Mouse (Mus musculus) heart, embryonic 14.5 days (tissue): ENCODE data around the gene Tchp. TPM values are rescaled to one million over a fixed set of nuclear protein-coding genes. Genes with fewer than 3 reads are reported as not detected.
A peak's percentile ranks its signal among the peaks of the same experiment; 100 is the strongest.

ENCODE experiments used
- ATAC-seq: fragments of 200-750 bp; cut with Nextera tagmentation; 2 replicates; pipeline ENCODE4 v1.8.0; 2017; ENCODE audit warnings: low read depth, moderate TSS enrichment; ENCODE audit not compliant: insufficient number of reproducible peaks, insufficient read depth, low FRiP score
- H3K27ac ChIP-seq, 2 experiments: fragments of 200-500 bp in 1 of 2; fragments of 300-500 bp in 1 of 2; sonication (generic) in 1 of 2; replicated peaks in 1 of 2; 2 replicates each; pipeline ENCODE4 v1.5.1; 2012 to 2014; ENCODE audit warnings: low read depth in 2 of 2, low read length in 2 of 2, control low read depth in 1 of 2, mild to moderate bottlenecking in 1 of 2, mixed read lengths in 1 of 2; ENCODE audit not compliant: control insufficient read depth in 1 of 2, insufficient read depth in 1 of 2
- H3K27me3 ChIP-seq: fragments of 300-500 bp; sonication (generic); 2 replicates; pipeline ENCODE4 v1.6.1; 2014; ENCODE audit warnings: mild to moderate bottlenecking, low read length, control low read depth; ENCODE audit not compliant: control insufficient read depth, insufficient read depth
- H3K36me3 ChIP-seq: fragments of 300-500 bp; sonication (generic); 2 replicates; pipeline ENCODE4 v1.6.1; 2014; ENCODE audit warnings: mild to moderate bottlenecking, control low read depth, low read length, mixed read lengths; ENCODE audit not compliant: control insufficient read depth, insufficient read depth
- H3K4me1 ChIP-seq, 2 experiments: fragments of 200-500 bp in 1 of 2; fragments of 300-500 bp in 1 of 2; sonication (generic) in 1 of 2; 2 replicates each; pipeline ENCODE4 v1.6.1; 2012 to 2014; ENCODE audit warnings: low read length in 2 of 2, control low read depth in 1 of 2, mixed read lengths in 1 of 2; ENCODE audit not compliant: control insufficient read depth in 2 of 2, insufficient read depth in 2 of 2
- H3K4me2 ChIP-seq: fragments of 300-500 bp; sonication (generic); 2 replicates; pipeline ENCODE4 v1.6.1; 2014; ENCODE audit warnings: mild to moderate bottlenecking, low read length
- H3K4me3 ChIP-seq, 2 experiments: fragments of 200-500 bp in 1 of 2; fragments of 300-500 bp in 1 of 2; sonication (generic) in 1 of 2; 2 replicates each; pipeline ENCODE4 v1.5.1; 2012 to 2014; ENCODE audit warnings: low read length in 2 of 2, mild to moderate bottlenecking in 2 of 2, control low read depth in 1 of 2, low read depth in 1 of 2, moderate library complexity in 1 of 2; ENCODE audit not compliant: control insufficient read depth in 1 of 2, insufficient read depth in 1 of 2
- H3K9ac ChIP-seq: fragments of 300-500 bp; sonication (generic); 2 replicates; pipeline ENCODE4 v1.6.1; 2014; ENCODE audit warnings: mild to moderate bottlenecking, low read length
- H3K9me3 ChIP-seq: fragments of 300-500 bp; sonication (generic); 2 replicates; pipeline ENCODE4 v1.6.1; 2016; ENCODE audit warnings: low read length, control low read depth; ENCODE audit not compliant: control insufficient read depth
- WGBS: fragments of 180-500 bp; shearing (Covaris S2); extraction: QIAGEN DNeasy Blood & Tissue Kit; methylation state at CpG from one replicate; pipeline ENCODE4 v1.1.7; 2014; 5-methylcytosine and 5-hydroxymethylcytosine counted together
- polyA plus RNA-seq: library from polyadenylated mRNA; unstranded; fragments of >200 nt; fragmentation: Nextera tagmentation; extraction: Ambion mirVana; gene quantifications from 2 replicates; pipeline ENCODE4 v1.2.1, GENCODE M21; 2014

Gene Tchp
- polyA plus RNA-seq, 1 experiment from 2014 or later, result 6.8 TPM

DNA sequence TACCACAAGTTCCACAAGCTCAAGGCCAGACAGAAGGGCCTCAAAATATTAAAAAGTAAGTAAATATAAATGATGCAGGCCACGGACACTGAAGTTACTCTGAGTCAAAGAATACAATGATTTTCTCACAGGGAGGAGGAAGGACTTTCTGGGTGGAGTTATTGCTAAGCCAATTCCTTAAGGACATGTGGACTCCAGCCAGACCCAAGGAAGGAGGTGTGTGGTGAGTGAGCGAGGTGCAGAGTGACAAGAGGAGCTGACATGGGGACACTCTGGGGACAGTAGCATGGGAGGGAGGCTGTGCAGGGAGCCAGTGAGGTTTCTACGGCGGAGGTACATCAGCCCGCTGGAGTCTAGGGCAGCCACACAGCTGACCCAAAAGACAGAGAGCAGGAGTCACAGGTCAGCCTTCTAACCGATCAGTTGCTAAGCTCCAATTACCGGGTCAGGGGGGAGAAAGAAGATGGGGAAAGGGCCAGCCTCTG, 20.8 kb upstream of the Tchp start:
- Histone ChIP-seq H3K27ac (no peak overlapping the region), H3K9ac (no peak overlapping the region), H3K4me1 (peaks cover 11 to 15% of the 10 kb centered on the region in 2 experiments), H3K4me3 (no peak overlapping the region), H3K36me3 (no peaks in the 10 kb centered on the region), H3K27me3 (no peaks in the 10 kb centered on the region), H3K4me2 (no peak overlapping the region), H3K9me3 (no peaks in the 10 kb centered on the region)
- no peak for ATAC-seq
- 54% methylated on average over 7 of the region's 7 CpGs for WGBS

DNA sequence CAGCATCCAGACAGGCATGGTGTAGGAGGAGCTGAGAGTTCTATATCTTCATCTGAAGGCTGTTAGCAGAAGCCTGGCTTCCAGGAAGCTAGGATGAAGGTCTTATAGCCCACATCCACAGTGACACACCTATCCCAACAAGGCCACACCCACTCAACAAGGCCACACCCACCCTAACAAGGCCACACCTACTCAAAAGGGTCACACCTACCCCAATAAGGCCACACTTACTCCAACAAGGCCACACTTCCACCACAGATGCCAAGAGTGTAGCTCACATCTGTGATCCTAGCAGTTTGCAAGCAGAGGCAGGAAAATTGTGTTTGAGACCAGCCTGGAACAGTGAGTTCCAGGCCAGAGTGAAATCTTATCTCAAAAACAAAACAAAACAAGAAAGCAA, 19.7 kb upstream of the Tchp start:
- Histone ChIP-seq H3K9ac (no peak overlapping the region), H3K4me3 (no peak overlapping the region), H3K27ac (no peak overlapping the region), H3K9me3 (no peaks in the 10 kb centered on the region), H3K36me3 (no peaks in the 10 kb centered on the region), H3K4me1 (peaks cover 9 to 15% of the 10 kb centered on the region in 2 experiments), H3K4me2 (no peak overlapping the region), H3K27me3 (peaks cover 3% of the 10 kb centered on the region)
- no peak for ATAC-seq

DNA sequence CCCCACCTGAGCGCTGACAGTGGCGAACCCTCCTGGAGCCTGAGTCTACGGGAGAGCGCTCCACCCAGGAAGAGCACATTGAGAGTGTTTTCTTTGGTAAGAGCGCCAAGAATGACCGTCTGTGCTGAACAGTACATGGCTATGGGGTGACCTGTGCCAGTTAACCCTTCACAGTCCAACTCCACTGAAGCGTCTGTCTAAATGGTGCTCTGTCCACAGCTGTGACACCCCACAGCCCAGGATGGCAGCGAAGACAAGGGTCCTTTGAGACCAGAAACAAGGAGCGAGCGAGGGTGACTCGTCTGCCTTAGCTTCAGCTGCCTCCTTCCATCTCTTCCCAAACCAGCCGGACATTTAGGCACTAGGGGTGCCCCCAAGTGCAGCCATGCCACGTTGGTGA, 18.9 kb upstream of the Tchp start:
- H3K4me2 ChIP-seq, result no peak overlapping the region
- H3K36me3 ChIP-seq, result no peaks in the 10 kb centered on the region
- no peaks in the 10 kb centered on the region for H3K9me3 ChIP-seq
- 82% methylated on average over 13 of the region's 13 CpGs for WGBS
- H3K9ac ChIP-seq, result no peak overlapping the region
- H3K27ac ChIP-seq, result no peak overlapping the region
- H3K27me3 ChIP-seq, result peaks cover 3% of the 10 kb centered on the region
- peaks cover 9 to 15% of the 10 kb centered on the region in 2 experiments for H3K4me1 ChIP-seq
- H3K4me3 ChIP-seq, result no peak overlapping the region
- ATAC-seq, result no peak

DNA sequence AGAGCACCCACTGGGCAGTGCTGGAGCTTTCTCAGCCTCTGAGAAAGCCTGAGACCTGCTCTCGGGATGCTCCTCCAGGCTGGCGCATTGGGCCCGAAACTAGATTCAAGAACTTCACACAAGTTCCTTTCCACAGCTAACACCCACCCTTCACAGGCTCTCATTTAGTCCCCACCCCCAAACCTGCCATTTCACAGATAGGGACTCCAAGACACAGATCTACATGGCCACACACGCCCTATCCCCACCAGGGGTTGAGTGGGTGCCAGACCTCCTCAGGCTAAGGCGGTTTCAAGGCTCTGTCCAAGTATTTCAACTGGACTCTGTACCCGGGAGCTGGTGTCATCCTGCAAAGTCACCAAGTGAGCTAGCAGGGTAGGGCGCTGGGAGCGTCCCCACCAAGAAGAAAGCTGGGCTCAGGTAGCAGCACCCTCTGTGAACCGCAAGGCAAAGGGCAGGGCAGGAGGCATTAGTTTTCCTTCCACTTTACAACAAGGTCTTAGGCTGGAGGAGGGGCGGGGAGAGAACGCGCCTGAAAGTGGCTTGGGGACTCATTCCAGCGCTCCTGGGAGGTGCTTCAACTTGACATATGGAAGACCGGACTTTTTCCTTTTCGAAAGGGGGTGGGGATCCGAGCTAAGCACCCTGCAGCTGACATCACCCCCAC, 17.7 kb upstream of the Tchp start:
- whole genome bisulfite sequencing, result 16% methylated on average over 16 of the region's 16 CpGs
- Histone ChIP-seq H3K36me3 (no peaks in the 10 kb centered on the region), H3K4me1 (peaks cover 9 to 15% of the 10 kb centered on the region in 2 experiments), H3K4me3 (peak overlapping the region; percentile 70 to 88), H3K27ac (no peak overlapping the region), H3K9ac (peak overlapping the region; percentile 82), H3K4me2 (peak overlapping the region; percentile 93), H3K9me3 (no peaks in the 10 kb centered on the region), H3K27me3 (peaks cover 8% of the 10 kb centered on the region)
- ATAC-seq, result no peak

- Histone ChIP-seq H3K36me3 (no peaks in the 10 kb centered on the region), H3K4me2 (peak within 1 kb of the TSS; percentile 93), H3K27me3 (peaks cover 8% of the 10 kb centered on the region), H3K4me3 (peak within 1 kb of the TSS; percentile 70 to 88), H3K4me1 (peaks cover 9 to 15% of the 10 kb centered on the region in 2 experiments), H3K27ac (0 out of 4 replicates have a peak within 1 kb of the TSS, but pooled peaks of 1 of the 2 experiments have one; percentile 4), H3K9me3 (no peaks in the 10 kb centered on the region), H3K9ac (peak within 1 kb of the TSS; percentile 82)
- 3% methylated on average over 67 of the region's 75 CpGs for WGBS
- ATAC-seq, result peak; percentile 93
These were observed 16.7 kb upstream of the Tchp start, which contains the start of gene Gltp for GRCm38 (mm10) chr5:114690633-114691567. Gene Gltp (minus strand): TSS chr5:114690984.

DNA sequence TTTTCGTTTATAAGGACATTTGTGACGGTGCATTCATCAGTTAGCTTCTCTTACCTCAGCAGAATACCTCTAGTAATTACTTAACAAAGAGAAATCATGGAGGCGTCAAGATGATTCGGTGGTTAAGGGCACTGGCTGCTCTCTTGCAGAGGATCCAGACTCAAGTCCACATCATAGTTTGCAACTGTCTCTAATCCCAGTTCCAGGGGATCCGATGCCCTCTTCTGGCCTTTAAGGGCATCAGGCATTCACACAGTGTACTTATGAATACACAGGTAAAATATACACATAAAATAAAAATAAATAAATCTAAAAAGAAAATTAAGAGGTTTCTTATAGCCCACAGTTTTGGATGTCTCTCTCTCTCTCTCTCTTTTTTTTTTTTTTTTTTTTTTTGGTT, 11.8 kb upstream of the Tchp start:
- H3K9ac ChIP-seq, result no peak overlapping the region
- WGBS, result 63% methylated on average over 5 of the region's 5 CpGs
- H3K4me2 ChIP-seq, result no peak overlapping the region
- no peaks in the 10 kb centered on the region for H3K36me3 ChIP-seq
- H3K27me3 ChIP-seq, result peaks cover 8% of the 10 kb centered on the region
- peaks cover 3 to 4% of the 10 kb centered on the region in 2 experiments; a peak in 2 of 4 replicates for H3K4me1 ChIP-seq
- H3K4me3 ChIP-seq, result no peak overlapping the region
- no peaks in the 10 kb centered on the region for H3K9me3 ChIP-seq
- ATAC-seq, result no peak
- H3K27ac ChIP-seq, result no peak overlapping the region

DNA sequence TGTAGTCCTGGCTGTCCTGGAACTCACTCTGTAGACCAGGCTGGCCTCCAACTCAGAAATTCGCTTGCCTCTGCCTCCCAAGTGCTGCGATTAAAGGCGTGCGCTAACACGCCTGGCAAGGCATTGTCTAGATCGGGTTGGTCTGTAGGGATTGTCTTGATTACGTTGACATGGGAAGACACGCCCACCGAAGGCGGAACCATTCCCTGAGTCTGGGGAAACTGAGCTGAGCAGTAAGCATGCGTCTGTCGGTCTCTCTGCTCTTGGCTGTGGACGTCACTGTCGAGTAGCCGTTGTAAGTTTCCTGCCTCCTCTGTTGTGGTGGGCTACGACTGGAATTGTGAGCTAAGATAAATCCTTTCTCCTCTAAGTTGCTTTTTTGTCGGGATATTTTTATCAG, 10.6 kb upstream of the Tchp start:
- Histone ChIP-seq H3K4me3 (no peak overlapping the region), H3K4me1 (no peaks in the 10 kb centered on the region), H3K9me3 (no peaks in the 10 kb centered on the region), H3K4me2 (no peak overlapping the region), H3K9ac (no peak overlapping the region), H3K27me3 (peaks cover 8% of the 10 kb centered on the region), H3K27ac (no peak overlapping the region), H3K36me3 (no peaks in the 10 kb centered on the region)
- no peak for ATAC-seq
- 77% methylated on average over 17 of the region's 17 CpGs for WGBS
